Mouse (Mus musculus): Measurements from ENCODE around the gene Rsf1. TPM values are rescaled to one million over a fixed set of nuclear protein-coding genes. Genes with fewer than 3 reads are reported as not detected.

The Rsf1 gene
- 11.2 and 14.0 TPM in 2 replicates for polyA plus RNA-seq (2015; fragmentation: Nextera tagmentation; extraction: Ambion mirVana)

DNA sequence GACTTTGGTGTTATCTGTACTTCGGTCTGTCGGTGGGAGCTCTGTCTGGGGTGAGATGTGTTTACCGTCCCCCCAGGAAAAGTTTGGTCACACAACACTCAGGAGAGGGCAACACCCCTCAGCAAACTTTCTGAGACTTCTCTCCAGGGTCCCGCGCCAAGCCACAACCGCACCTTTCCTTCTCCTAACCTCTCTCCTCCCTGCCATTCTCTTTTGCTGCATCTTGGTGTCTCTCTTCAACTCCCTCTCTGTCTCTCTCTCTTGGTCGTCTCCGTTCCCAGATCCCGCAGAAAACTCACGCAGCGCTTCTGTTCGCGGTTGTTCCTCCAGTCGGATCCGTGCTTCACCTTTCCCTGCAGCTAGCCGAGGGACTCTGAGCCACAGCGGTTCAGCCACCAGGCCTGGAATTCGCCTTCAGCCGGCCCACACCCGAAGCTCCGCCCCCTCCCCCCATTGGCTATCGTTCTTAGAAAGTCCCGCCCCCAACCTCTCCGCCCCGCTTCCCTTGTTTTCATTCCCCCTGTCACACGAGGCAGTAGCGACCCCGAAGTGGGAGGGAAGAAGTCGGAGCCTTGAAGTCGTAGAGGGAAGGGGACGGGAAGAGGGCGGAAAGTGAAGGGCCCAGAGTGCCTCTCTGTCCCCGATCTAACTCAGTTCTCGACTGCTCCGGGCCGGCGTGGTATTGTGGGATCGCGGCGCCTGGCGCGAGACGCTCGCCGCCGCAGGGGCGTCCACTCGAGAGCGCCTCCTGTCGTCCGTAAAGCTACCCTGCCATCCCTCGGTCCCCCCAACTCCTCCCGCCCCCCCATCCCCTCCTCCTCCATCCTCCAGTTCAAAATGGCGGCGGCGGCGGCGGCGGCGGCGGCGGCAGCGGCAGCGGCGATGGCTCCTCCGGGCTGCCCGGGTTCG lies at the start of gene Rsf1, which contains the start of gene Aamdc:
TSS of gene Rsf1 (plus strand) at position 823 of the 909 bp plus-strand sequence.
TSS of gene Aamdc (minus strand) at position 431 of the 909 bp plus-strand sequence.
- peak; percentile 86 for ATAC-seq (ENCODE audit: extremely low read depth, insufficient number of reproducible peaks, low FRiP score, low TSS enrichment)
- WGBS: under 1% methylated on average over 52 of the region's 68 CpGs

DNA sequence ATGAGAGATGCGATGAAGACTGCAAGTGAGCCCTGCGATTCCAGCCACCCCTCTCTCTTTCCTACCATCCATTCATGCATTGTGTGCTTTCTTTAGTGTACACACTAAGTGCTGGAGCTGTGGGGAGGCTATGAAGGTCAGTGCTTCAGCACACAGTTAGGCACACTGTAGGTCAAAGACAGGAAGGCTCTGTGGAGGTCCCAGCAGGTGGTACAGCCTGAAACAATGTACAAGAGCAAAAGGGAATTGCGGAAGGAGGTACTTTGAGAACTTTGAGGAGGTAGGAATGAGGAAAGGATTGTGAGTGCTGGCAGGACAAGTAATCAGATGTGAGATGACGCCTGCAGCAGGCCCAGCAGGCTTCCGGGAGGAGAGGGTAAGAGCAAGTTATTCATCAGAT lies 44.2 kb upstream of the Rsf1 start:
- peaks cover 98% of the 10 kb centered on the region for H3K36me3 ChIP-seq
- 88% methylated on average over 5 of the region's 5 CpGs for WGBS

More for the DNA sequence above, at the start of gene Rsf1, which contains the start of gene Aamdc:
- Histone ChIP-seq H3K9me3 (0 out of 2 replicates have a peak, but pooled peaks cover 5% of the 10 kb centered on the region), H3K9ac (peak within 1 kb of the TSS; percentile 100), H3K4me2 (peak within 1 kb of the TSS; percentile 85), H3K27ac (replicated peaks) (peak within 1 kb of the TSS; percentile 98), H3K27me3 (replicated peaks) (no peaks in the 10 kb centered on the region), H3K36me3 (peaks cover 10% of the 10 kb centered on the region), H3K4me1 (peaks cover 18% of the 10 kb centered on the region), H3K4me3 (peak within 1 kb of the TSS; percentile 100)

DNA sequence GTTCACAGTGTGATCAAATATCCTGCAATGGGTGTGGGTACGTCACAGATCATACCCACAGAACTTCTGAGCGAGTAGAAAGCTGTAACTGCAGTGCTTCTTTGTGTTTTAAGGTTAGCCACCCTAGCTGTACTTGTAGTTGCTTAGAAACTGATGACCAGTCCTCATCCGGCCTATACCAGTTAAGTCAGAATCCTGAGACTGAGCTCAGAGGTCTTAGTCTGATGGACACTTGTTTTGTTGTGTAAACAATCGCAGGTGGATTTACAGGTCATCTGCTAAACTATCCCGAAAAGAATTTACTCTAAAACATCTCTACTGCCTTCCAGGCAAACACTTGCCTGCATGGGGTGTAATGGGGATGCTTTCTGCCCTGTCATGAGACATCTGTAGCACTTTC lies 43.1 kb upstream of the Rsf1 start:
- Histone ChIP-seq H3K9ac (no peak overlapping the region), H3K27ac (replicated peaks) (no peak overlapping the region), H3K27me3 (replicated peaks) (no peaks in the 10 kb centered on the region), H3K4me3 (no peak overlapping the region), H3K36me3 (peaks cover 98% of the 10 kb centered on the region), H3K4me2 (no peak overlapping the region), H3K4me1 (no peaks in the 10 kb centered on the region), H3K9me3 (no peaks in the 10 kb centered on the region)
- no peak for ATAC-seq (ENCODE audit: extremely low read depth, insufficient number of reproducible peaks, low FRiP score, low TSS enrichment)
- WGBS: 86% methylated on average over 5 of the region's 5 CpGs

More for the DNA sequence above, 44.2 kb upstream of the Rsf1 start:
- H3K9ac ChIP-seq: no peak overlapping the region
- H3K4me2 ChIP-seq: no peak overlapping the region
- H3K4me3 ChIP-seq: no peak overlapping the region
- no peaks in the 10 kb centered on the region for H3K4me1 ChIP-seq
- H3K27me3 ChIP-seq (replicated peaks): no peaks in the 10 kb centered on the region
- H3K27ac ChIP-seq (replicated peaks): no peak overlapping the region
- no peak for ATAC-seq (ENCODE audit: extremely low read depth, insufficient number of reproducible peaks, low FRiP score, low TSS enrichment)
- H3K9me3 ChIP-seq: no peaks in the 10 kb centered on the region

DNA sequence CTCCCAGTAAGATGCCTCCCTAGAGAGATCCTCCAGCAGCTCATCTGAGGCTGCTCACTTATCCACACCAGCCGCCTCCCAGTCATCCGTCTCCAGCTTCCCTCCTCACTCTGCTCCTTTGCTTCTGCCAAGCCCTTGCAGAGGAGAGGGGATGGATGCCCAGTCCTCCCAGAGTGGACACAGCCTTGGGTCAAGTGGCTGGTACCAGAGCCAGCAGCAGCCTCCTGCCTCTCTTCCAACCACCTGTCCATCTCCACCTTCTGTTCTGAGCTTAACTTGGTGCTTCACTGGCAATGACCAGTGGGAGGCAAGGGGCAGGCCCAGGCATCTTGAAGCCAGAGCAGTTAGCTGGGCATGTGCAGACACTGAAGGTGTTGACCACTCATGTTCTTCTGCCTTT lies 33.2 kb upstream of the Rsf1 start:
- Histone ChIP-seq H3K4me3 (no peak overlapping the region), H3K4me1 (peaks cover 6% of the 10 kb centered on the region; the same call in 1 of the 2 replicates), H3K27me3 (replicated peaks) (no peaks in the 10 kb centered on the region), H3K27ac (replicated peaks) (no peak overlapping the region), H3K4me2 (no peak overlapping the region), H3K36me3 (peaks cover 34% of the 10 kb centered on the region), H3K9ac (no peak overlapping the region), H3K9me3 (no peaks in the 10 kb centered on the region)
- no peak for ATAC-seq (ENCODE audit: extremely low read depth, insufficient number of reproducible peaks, low FRiP score, low TSS enrichment)
- 64% methylated on average over 2 of the region's 2 CpGs for WGBS

DNA sequence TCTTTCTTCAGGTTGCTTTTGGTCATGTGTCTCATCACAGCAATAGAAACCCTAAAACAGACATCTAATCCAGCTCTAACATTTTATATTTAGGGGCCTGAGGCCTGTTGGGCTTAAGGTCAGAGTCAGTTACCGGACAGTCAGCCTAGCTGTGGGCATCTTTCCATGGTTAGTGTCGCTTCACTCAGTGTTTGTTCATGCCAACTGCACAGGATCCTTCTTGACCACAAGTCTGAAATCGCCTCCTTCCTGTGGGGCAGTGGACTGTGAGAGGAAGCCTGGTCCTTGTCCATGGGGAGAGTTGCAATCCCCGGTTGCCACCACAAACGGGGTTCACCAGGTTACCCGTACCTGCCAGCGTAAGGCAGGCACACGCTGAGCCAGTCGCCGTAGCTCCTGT lies 30.4 kb upstream of the Rsf1 start:
- no peak for ATAC-seq (ENCODE audit: extremely low read depth, insufficient number of reproducible peaks, low FRiP score, low TSS enrichment)
- Histone ChIP-seq H3K36me3 (peaks cover 9% of the 10 kb centered on the region), H3K9me3 (no peaks in the 10 kb centered on the region), H3K4me3 (no peak overlapping the region), H3K27ac (replicated peaks) (no peak overlapping the region), H3K4me1 (peaks cover 6% of the 10 kb centered on the region; the same call in 1 of the 2 replicates), H3K9ac (no peak overlapping the region), H3K27me3 (replicated peaks) (no peaks in the 10 kb centered on the region), H3K4me2 (no peak overlapping the region)
- WGBS: 92% methylated on average over 10 of the region's 10 CpGs

DNA sequence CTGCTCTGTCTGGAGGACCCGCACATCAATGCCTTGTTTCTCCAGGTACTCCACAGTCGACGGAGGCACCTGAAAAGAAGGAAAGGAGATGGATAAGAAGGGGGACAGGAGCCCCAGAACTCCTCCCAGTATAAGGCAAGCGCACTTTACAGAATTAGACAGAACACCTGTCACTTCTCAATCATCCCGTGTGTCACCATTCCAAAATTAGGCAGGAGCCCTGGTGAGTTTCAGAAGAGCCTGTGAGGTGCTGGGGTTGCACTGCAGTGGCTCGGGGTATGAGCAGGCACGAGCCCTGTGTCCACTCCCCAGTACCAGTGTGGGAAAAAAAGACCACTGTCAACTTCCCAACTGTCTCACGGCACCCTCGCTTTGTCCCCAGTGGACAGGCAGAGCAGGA lies 29.0 kb upstream of the Rsf1 start:
- Histone ChIP-seq H3K4me2 (no peak overlapping the region), H3K27ac (replicated peaks) (no peak overlapping the region), H3K4me3 (no peak overlapping the region), H3K36me3 (peaks cover 13% of the 10 kb centered on the region), H3K9ac (no peak overlapping the region), H3K9me3 (no peaks in the 10 kb centered on the region), H3K27me3 (replicated peaks) (no peaks in the 10 kb centered on the region), H3K4me1 (peaks cover 4% of the 10 kb centered on the region; the same call in 1 of the 2 replicates)
- WGBS: 74% methylated on average over 9 of the region's 9 CpGs
- ATAC-seq (ENCODE audit: extremely low read depth, insufficient number of reproducible peaks, low FRiP score, low TSS enrichment): no peak

DNA sequence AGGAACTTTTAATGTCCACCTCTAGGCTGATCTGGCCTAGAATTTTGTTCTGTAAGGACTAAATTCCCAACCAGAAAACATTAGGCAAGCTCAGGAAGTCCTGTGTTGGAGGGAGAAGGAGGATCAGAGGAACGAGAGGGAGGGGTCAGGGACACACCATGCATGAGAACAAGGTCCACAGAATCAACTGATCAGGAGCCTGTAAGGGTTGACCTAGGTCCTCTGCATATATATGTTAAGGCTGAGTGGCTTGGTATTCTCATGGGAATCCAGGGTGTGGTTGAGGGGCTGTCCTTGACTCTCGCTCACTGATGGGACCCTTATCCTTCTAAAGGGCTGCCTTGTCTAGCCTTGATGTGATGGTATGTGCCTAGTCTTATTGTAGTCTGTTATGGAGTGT lies 16.1 kb upstream of the Rsf1 start:
- H3K9ac ChIP-seq: no peak overlapping the region
- WGBS: 77% methylated on average over 2 of the region's 2 CpGs
- peaks cover 12% of the 10 kb centered on the region for H3K36me3 ChIP-seq
- H3K27ac ChIP-seq (replicated peaks): no peak overlapping the region
- ATAC-seq (ENCODE audit: extremely low read depth, insufficient number of reproducible peaks, low FRiP score, low TSS enrichment): no peak
- H3K4me1 ChIP-seq: no peaks in the 10 kb centered on the region
- H3K27me3 ChIP-seq (replicated peaks): no peaks in the 10 kb centered on the region
- no peaks in the 10 kb centered on the region for H3K9me3 ChIP-seq
- no peak overlapping the region for H3K4me2 ChIP-seq
- no peak overlapping the region for H3K4me3 ChIP-seq

DNA sequence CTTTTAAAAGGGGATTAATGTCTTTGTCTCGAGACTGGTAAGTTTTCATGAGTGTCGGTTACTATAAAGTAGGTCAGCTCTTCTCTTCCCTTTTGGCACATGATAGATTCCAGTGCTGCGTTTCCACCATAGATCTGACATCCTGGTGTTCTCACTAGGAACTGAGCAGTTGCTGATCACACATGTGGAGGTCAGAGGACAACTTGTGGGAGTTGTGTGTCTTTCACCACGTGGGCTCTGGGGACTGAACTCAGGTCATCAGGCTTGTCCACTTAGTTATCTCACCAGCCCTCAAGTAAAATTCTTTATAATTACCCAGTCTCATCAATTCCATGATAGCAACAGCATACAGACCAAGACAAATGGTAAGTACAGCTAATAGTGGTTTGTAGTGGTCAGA lies 10.3 kb upstream of the Rsf1 start:
- Histone ChIP-seq H3K27me3 (replicated peaks) (no peaks in the 10 kb centered on the region), H3K4me3 (no peak overlapping the region), H3K4me2 (no peak overlapping the region), H3K9me3 (no peaks in the 10 kb centered on the region), H3K4me1 (no peaks in the 10 kb centered on the region), H3K27ac (replicated peaks) (no peak overlapping the region), H3K9ac (no peak overlapping the region), H3K36me3 (peaks cover 26% of the 10 kb centered on the region)
- 69% methylated on average over 4 of the region's 4 CpGs for WGBS
- ATAC-seq (ENCODE audit: extremely low read depth, insufficient number of reproducible peaks, low FRiP score, low TSS enrichment): no peak

DNA sequence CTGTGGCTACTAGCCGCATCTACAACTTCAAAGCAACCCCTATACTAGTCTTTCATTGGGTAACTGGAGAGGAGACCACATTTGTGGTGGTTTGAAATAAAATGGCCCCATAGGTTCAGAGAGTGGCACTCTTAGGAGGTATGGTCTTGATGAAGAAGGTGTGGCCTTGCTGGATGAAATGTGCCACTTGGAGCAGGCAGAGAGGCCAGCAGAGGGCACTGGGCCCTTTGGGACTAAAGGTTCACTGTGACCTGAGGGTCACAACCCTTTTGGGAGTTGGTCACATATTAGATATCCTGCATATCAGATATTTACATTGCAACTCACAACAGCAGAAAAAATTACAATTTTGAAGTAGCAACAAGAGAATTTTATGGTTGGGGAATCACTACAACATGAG lies 9.3 kb upstream of the Rsf1 start:
- Histone ChIP-seq H3K9ac (no peak overlapping the region), H3K4me2 (no peak overlapping the region), H3K36me3 (peaks cover 28% of the 10 kb centered on the region), H3K4me3 (no peak overlapping the region), H3K27me3 (replicated peaks) (no peaks in the 10 kb centered on the region), H3K4me1 (no peaks in the 10 kb centered on the region), H3K9me3 (no peaks in the 10 kb centered on the region), H3K27ac (replicated peaks) (no peak overlapping the region)
- 84% methylated on average over 1 of the region's 1 CpGs for WGBS
- ATAC-seq (ENCODE audit: extremely low read depth, insufficient number of reproducible peaks, low FRiP score, low TSS enrichment): no peak

DNA sequence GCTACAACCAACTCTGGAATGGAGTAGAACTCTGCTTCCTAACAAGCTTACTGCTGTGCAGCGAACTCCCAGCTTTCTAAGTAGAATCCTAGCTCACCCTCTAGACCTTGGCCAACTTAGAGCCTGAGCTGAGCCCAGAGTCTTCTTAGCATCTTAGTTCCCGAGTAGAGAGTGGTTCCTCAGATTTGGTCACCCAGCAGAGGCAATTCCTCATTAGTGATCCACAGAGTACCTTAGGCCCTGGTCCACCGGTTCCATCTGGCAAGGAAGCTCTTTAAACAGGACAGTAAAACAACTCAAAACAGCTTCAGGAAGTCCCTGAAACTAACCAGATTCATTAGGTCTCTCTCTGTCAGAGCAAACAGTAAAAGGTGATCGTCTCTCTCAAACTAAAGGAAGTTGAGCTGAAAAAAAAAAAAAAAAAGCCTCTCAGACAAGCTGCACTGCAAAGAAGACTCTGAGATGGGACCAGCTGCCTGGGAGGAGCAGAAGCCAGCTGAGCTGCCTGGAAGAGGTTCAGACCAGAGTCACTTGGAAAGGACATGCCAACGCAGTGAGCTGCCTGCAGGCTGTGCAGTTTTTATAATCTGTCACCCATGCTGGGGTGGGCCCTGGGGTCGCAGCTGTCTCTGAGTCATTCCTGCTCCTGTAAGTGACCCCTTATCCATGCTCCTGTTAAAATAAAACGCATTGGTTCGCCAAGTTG lies 1.2 kb upstream of the Rsf1 start:
- peak overlapping the region; percentile 85 for H3K4me2 ChIP-seq
- peak overlapping the region; percentile 100 for H3K4me3 ChIP-seq
- no peak for ATAC-seq (ENCODE audit: extremely low read depth, insufficient number of reproducible peaks, low FRiP score, low TSS enrichment)
- 32% methylated on average over 8 of the region's 8 CpGs for WGBS
- 0 out of 2 replicates have a peak, but pooled peaks cover 5% of the 10 kb centered on the region for H3K9me3 ChIP-seq
- H3K4me1 ChIP-seq: peaks cover 14% of the 10 kb centered on the region
- peak overlapping the region; percentile 100 for H3K9ac ChIP-seq
- no peaks in the 10 kb centered on the region for H3K27me3 ChIP-seq (replicated peaks)
- peaks cover 18% of the 10 kb centered on the region for H3K36me3 ChIP-seq
- H3K27ac ChIP-seq (replicated peaks): peak overlapping the region; percentile 98

All from heart, embryonic 13.5 days (tissue).